Mouse (Mus musculus) spleen, postnatal 10 days (tissue): ENCODE results near the gene 1700025F22Rik.
"Not testable (repeated sequence)": the region's sequence is repeated elsewhere in the genome, so short reads cannot be mapped to it uniquely, and the experiment has no call there.

ENCODE experiments used
- DNase-seq, 2 experiments: peaks; one replicate each; pipeline ENCODE4 v3.0.0; 2021 to 2022; ENCODE audit warnings: low spot score in 2 of 2

Gene 1700025F22Rik

GRCm38 (mm10) chr19:11165172-11165571 is at the start of gene 1700025F22Rik:
1700025F22Rik (minus strand) TSS chr19:11165320.
- DNase-seq, result peak; percentile 18 to 56

- DNase-seq, result no peak
Observed at GRCm38 (mm10) chr19:11196546-11196945, 31.4 kb upstream of the 1700025F22Rik start, which contains the start of gene Ms4a13. Ms4a13 (minus strand) TSS chr19:11196737.

- DNase-seq, result no peak
Observed at GRCm38 (mm10) chr19:11192552-11192951, 27.4 kb upstream of the 1700025F22Rik start.

- DNase-seq, result peak in 1 of 2 experiments; percentile 60
Observed at GRCm38 (mm10) chr19:11184121-11184520, 19.0 kb upstream of the 1700025F22Rik start.

GRCm38 (mm10) chr19:11177464-11177863 is 12.3 kb upstream of the 1700025F22Rik start:
- no peak for DNase-seq

DNA sequence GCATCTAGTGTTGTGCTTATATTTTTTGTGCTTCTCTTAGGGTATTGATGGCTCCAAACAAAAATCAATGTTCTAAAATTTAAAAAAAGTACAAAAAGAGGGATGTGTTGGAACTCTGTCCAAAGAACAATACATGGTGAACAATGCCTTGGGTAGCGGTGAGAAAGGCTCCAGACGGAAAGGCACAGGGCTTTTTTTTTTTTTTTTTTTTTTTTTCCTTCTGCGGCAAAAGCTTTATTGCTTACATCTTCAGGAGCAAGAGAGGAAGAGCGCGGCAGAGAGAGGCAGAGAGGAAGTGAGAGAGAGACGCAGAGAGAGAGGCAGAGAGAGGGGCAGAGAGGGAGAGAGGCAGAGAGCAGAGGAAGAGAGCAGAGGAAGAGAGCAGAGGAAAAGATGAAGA is 7.2 kb downstream of the 1700025F22Rik start:
- not testable (repeated sequence) for DNase-seq

- DNase-seq, result no peak
Observed at GRCm38 (mm10) chr19:11135336-11135735, 29.8 kb downstream of the 1700025F22Rik start.

- DNase-seq, result no peak
Observed at GRCm38 (mm10) chr19:11134852-11135251, 30.3 kb downstream of the 1700025F22Rik start.

DNA sequence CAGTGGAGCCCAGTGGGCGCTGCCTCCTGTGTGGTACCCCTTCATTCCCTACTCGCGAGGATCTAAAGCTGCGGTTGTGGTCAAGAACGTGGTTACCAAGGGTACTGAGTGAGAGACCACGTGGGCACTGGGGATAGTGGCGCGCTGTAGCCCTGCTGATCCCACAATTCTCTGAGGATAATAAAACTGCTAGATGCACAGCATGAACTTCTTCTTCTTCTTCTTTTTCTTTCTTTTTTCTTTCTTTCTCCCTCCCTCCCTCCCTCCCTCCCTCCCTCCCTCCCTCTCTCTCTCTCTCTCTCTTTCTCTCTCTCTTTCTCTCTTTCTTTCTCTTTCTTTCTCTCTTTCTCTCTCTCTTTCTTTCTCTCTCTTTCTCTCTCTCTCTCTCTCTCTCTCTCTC is 34.3 kb downstream of the 1700025F22Rik start, which contains the start of gene 1700017D01Rik:
1700017D01Rik (minus strand) TSS at position 101 of the 400 bp plus-strand sequence.
- not testable (repeated sequence) for DNase-seq

DNA sequence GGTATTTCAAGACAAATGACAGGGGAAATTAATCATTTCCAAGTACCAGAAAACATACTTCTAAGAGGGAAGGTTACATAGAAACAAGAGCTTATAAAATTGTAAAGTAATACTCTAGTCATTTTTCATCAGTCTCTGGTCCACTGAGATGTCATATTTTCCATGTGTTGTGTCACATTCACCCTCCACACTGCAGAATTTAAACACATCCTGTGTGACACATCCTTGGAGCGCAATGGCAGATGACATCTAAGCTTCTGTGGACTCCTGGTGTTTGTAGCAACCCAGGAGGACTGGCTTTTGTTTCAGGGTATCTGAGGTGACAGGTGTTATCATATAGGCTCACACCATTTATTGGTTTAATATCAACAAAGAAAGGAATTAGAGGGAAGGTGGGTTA is 35.4 kb downstream of the 1700025F22Rik start:
- DNase-seq, result no peak

GRCm38 (mm10) chr19:11121016-11121420 is 44.1 kb downstream of the 1700025F22Rik start:
- DNase-seq, result not testable (repeated sequence)

DNA sequence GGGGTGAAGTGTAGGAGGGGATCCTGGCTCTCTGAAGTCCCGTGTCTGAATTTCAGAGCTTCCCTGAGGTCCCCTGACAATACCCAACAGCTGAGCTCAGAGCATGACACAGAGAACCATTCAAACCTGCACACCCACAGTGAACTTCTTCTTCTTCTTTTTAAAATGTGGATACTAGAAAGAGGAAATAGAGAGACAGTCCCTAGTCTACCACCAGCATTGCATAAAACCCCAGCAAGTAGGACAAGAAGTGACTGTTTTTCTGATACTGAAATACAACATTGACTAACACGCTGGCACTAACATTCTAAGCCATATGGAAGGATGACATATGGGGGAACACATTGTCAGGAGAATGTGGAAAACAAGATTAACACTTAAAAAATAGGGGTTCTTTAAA is 45.8 kb downstream of the 1700025F22Rik start:
- DNase-seq, result no peak

DNA sequence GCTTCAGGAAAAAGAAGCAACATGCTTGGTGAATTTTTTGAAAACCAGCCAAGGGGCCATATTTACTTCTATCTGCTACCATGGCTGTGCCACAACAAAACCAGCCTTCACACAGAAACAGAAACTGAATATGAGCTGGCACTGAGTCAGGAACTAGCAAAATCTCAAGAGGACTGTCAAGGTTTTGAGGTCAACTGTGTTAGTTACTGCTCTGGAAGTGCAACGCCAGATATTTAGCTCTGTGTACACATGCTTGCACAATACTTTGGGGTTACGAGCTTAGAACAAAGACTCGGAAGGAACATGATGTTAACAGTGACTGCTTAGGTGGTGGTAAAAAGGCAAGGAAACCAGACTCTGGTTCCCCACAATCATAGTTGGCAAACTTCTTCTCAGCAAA is 57.4 kb downstream of the 1700025F22Rik start:
- no peak for DNase-seq

DNA sequence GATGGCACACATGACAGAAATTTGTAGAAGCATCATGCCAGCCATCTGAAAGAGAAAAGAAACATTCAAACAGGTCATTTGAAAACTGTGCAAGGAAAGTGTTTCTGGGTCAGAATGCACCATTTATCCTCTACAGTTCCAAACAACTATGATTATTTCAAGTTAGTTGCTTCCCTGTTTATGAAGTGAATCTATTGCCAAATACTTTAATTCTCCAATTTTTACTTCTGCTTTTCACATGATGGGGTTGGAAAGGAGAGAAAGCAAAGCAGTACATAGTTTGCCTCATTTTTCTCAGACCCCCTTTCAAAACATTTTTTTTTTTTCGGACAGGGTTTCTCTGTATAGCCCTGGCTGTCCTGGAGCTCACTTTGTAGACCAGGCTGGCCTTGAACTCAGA is 63.2 kb downstream of the 1700025F22Rik start:
- no peak for DNase-seq

DNA sequence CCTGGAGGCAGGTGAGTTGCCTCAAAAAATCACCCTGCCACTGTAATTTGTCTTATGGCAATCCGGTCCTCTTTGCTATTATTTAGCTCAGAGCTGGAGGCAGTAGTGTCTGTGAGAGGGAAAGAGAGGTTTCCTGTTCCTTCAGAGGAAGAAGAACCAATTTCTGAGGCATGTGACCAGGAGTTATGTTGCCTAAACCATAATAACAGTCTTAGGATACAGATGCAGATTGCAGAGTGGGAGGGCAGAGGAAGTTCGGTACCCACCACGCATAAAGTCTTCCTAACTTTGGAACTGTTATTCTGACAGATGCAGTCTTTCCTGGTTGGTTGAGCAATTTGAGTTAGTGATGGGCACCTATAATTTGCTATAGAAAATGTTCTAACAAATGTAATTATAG is 66.7 kb downstream of the 1700025F22Rik start:
- DNase-seq, result no peak

GRCm38 (mm10) chr19:11092131-11092530 is 73.0 kb downstream of the 1700025F22Rik start:
- DNase-seq, result not testable (repeated sequence)
